Mouse (Mus musculus) left cerebral cortex, adult 11 months (tissue): ENCODE results near the gene Tmub2.

Experiments used
- DNase-seq: peaks from one replicate; pipeline ENCODE4 v3.0.0; 2022; ENCODE audit warnings: low spot score

Gene Tmub2

DNA sequence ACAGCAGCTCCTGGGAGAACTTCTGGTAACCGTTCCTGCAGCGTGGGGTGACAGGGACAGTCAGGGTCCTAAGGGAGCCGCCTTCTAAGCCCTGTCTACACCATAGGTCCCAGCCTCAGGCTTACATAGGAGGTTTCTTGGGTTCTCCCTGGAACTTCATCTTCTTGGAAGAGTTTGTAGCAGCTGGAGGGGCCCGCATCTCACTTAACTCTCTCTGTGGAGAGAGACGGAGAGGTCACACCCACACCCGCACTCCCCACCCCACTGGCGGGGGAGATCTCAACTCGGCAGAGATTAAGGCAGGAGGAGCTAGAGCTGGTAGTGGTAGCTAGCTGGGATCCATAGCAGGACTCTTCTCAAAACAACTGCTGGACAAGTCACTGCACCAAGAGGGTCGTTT lies 23.4 kb downstream of the Tmub2 start:
- DNase-seq: no peak

DNA sequence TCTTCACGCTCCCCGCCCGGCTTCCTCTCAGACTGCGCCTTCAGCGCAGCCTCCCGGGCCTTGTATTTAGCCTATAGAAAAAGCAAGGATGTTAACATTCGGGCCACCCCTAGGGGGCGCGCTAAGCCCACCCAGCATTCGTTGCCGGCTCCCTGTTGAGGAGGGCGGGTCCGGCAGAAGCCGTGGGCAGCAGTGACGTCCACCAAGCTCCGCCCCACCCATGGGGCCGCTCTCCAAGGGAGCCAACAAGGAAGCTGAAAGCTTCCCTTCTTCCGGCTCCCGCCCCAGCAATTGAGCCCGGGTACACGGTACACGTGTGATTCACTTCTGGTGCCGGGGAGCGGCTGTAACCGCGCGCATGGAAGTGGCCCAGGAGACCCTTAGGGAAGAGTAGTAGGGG lies 24.2 kb downstream of the Tmub2 start:
- peak; percentile 96 for DNase-seq

DNA sequence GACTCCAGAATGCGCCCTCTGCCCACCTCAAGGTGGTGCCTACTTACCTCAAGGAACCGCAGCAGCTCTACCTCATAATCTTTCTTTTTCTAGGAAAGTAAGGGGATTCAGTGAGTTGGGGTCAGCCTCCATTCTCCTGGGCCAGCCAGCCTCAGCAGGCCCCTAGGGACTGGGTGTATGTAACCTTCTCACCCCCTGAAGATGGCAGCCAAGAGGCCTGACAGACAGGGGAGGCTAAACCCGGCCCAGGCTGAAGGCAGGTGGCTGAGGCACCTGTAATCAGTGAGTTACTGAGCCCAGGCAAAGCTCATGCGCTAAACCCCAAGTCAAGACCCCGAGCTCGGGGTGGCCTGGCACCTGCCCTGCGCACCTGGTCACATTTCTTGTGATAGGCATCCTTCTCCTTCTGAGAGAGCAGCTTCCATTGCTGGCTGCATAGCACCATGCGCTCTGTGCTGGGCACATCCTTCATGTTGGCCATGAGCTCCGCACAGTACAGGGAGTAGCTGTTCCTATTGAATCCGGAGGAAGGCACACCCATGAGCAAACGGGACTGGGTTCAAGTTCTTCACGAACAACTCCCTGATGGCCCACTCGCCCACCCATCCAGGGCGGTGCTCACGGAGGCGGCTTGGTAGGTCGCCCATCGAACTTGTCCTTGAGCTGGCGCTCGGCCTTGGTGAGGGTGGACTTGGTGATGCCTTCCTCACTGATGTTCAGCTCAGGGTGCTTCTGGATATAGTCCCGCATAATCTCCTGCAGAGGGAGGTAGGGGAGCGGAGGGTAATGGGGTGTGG lies 25.3 kb downstream of the Tmub2 start:
- no peak for DNase-seq

GRCm38 (mm10) chr11:102310768-102311695 lies 26.3 kb downstream of the Tmub2 start:
- no peak for DNase-seq

DNA sequence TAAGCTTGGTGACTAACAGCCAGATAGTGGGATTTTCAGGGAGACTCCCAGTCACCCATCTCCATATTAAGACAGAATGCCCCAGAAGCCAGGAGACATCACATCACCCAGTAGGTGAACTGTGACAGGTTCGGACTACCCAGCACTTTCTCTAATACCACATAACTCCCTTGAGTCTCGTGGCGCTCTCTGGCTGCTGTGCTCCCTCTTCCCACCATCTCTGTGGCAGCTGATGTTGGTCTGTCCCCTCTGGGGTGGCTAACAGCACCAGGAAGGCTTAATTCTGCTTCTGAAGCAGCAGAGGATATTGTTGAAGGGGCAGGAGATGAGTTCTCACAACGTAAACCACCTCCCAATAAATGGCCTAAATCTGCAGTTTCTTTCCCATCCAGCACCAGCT lies 27.2 kb downstream of the Tmub2 start:
- DNase-seq: no peak

DNA sequence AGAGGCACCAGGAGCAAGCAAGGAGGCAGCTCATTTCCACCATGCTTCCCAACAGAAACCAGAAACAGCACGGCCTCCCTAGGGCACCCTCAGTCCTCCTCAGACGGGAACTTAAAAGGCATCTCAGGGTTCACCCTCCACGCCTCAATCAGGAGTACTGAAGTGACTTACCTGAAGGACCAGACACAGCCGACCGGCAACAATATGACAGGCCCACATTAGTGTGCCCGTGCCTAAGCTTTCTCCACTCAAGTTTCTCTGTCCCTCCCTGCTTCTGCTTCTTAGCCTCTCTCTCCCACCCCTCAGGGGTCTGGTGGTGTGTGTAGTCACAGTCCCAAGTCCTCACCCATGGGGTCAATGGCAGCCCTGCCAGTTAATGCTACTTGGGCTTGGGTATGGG lies 27.9 kb downstream of the Tmub2 start:
- no peak for DNase-seq

GRCm38 (mm10) chr11:102314321-102314720 lies 29.6 kb downstream of the Tmub2 start:
- DNase-seq: no peak

- no peak for DNase-seq
These were observed 31.2 kb downstream of the Tmub2 start for GRCm38 (mm10) chr11:102315690-102316571.

DNA sequence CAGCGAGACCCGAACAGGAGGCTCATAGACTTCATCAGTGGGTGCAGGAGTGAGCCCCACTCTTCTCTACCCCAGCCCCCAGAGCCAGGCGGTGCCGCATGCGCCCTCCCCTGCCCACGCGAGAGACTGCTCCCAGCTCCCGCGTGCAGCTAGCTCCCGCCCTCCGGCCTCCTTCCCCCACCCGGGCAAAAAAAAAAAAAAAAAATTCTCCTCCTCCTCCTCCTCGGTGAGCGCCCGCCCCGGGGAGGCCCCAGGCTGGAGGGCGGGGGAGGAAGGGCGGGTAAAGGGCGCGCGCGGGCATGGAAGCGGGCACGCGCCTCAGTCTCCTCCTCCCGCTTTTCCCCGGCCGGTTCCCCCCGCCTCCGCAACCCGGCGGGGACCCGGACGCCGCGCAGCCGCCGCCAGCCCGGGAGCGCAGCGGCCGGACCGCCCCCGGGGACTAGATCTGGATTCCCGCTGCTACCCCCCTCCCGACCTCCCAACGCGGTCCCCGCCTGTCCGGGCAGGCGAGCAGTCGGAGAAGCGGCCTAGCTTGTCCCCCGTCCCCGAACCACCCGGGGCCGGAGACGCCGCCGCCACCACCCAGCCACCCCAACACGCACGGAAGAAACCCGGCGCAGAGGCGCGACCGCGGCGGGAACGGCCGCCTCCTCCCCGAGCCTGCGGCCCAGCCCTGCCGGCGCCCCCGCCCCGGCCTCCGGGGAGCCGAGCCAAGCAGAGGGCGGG lies 32.0 kb downstream of the Tmub2 start:
- peak; percentile 84 for DNase-seq

DNA sequence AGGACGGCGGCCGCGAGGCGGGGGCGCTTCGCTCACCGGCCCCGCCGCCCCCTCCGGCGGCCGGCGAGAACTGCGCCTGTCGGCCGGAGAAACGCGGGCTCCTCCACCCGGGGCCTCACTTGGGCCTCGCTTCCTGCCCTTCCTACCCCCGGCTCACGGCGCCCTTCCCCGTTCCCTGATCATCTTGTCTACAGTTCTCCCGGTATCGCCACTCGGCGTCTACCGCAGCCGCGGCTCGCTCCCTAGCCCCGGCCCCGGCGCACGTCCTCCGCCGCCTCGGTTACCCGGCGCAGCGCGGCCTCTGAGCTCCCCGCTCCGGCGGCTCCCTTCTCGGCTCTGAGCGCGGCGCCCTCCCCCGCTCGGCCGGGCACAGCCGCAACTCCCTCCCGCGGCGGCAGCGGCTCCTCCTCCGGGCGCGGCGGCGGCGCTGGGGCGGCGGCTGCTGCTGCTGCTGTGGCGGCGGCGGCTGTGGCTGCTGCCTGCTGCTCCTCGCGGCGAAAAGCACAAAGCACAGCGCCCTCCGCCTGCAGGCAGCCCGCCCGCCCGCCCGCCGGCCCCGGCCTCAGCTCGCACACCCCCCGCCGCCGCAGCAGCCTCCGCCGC lies 32.7 kb downstream of the Tmub2 start:
- no peak for DNase-seq

DNA sequence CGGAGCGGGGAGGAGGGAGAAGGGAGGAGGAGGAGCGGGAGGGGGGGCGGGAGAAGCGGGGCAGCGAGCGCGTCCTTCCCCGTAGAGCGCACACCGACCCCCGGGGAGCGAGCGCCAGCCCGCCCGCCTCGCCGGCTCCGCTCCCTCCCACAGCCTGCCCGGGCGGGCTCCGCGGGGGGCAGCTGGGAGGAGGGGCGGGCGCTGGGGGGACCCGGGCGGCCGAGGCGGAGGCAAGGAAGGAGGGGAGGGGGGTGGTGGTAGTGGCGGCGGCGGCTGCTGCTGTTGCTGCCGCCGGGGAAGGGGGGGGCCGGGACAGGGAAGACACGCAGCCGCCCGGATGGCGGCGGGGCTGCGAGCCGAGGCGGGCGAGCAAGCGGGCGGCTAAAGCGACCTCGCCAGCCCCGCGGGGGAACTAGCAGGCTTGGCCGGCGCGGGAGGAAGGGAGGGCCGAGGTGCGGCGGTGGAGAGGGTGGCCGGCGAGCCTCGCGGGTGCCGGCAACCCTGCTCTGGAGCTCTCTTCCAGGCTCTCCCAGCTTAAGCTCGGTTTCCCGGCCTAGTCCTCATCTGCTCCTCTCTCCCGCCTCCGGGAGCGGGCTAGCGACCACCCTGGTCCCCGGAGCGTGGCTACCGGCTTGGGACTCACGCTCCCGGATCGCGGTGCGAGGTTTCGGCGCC lies 33.3 kb downstream of the Tmub2 start:
- no peak for DNase-seq

DNA sequence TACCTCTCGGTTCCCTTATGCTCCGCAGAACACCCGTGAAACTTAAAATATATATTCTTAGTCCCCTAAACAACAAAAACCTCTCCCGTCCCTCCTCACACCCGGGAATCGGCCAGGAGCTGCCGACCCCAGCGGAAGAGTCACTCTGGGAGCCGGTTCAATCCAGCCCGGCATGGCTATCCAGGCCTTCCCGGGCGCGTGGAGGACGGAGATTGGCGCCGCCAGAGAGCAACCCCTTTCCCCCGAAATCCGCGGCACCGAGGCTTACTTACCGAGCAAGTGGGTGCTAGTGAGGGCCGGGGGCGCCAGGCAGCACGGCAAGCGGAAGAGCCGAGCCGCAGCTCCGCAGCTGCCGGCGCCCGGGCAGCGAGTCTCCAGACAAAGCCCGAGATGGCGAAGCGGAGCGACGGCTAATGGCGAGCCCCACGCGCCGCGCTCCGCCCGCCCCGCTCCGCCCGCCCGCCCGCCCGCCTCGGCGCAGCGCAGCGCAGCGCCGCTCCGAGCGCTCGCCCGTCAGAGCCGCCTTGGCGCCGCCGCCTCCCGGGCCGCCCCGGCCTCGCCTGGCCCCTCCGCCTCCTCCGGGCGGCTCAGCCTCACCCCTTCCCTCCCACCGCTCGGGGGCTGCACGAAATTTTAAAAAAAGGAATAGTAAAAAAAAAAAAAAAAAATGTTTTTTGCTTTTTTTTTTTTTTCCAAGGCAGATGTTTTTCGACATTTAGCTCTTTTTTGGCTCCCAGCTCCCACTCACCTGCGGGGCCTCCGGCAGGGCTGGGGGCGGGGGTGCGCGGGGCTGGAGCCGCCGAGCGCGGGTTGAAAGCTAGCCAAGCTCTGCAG lies 34.1 kb downstream of the Tmub2 start:
- DNase-seq: no peak

DNA sequence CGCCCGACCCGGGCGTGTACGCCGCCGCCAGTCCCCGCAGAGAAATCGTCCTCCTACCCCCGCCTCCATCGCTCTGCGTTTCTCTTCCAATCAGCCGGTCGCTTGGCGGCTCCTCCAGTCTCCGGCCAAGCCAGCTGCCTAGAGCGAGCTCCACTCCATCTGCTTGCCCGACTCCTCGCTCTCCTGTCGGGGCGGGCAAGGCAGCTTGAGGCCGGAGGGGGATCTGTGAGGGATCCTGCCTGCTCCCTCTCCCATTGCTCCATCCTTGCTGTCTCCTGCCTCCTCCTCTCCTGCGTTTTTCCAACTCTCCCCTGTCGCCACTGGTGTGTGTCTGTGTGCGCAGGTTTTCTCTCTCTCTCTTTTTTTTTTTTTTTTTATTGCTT lies 34.7 kb downstream of the Tmub2 start, which contains the start of gene Ubtf:
Gene Ubtf, minus strand, starts transcription at position 333 of the 383 bp plus-strand sequence.
- no peak for DNase-seq

DNA sequence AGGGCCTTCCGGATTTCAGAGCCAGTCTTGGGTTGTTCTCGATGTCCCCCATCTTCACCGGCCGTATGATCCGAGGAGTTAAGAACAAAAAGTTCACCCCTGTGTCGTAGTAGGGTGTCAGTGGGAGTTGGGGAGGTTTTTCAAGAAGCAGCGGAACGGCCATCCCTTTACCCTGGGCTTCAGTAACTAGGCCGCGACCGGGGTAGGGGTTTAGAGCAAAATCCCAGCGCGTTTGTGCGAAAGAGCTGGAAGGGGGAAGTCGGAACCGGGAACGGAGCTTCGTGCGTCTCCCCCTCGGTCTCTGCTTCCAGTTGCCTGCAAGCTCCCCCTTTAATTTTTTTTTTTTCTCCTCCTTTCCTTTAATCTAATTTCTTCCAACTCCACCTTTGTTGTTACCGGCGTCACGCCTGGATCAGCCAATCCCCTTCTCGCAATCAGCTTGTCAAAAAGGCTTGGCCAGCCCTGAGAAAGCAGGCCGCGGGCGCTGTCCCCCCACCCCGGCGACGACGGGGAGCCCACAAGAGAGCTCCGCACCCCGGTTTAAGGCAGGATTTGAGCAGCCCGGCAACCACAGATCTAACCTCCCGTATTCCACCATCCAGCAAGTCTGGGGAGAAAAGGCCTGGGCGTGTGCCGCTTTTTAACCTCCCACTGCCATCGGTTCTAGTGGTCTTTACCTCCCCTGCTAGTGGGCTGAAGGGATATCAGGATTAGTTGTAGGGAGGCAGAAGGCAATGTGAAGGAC lies 35.4 kb downstream of the Tmub2 start:
- peak; percentile 88 for DNase-seq

GRCm38 (mm10) chr11:102320686-102321005 lies 35.9 kb downstream of the Tmub2 start:
- DNase-seq: no peak

- no peak for DNase-seq
These were observed 37.2 kb downstream of the Tmub2 start for GRCm38 (mm10) chr11:102321931-102322330.

DNA sequence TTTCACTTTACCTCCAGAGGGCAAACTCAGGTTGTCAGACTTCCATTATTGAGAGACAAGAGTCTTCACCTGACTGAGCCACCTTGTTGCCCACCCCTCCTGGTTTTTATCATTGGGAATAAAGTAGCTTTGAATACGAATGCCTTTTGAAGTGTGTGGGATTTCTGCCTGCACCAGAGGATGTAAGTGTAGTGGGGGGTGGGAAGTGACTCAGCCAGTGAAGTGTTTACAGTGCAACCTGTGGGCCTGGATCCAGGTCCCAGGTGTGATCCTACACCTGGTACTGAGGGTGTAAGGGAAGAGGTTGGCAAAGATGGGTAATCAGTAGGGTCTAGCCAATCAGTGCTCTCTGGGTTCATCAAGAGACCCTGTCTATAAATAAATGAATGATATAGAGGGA lies 38.8 kb downstream of the Tmub2 start:
- DNase-seq: no peak

DNA sequence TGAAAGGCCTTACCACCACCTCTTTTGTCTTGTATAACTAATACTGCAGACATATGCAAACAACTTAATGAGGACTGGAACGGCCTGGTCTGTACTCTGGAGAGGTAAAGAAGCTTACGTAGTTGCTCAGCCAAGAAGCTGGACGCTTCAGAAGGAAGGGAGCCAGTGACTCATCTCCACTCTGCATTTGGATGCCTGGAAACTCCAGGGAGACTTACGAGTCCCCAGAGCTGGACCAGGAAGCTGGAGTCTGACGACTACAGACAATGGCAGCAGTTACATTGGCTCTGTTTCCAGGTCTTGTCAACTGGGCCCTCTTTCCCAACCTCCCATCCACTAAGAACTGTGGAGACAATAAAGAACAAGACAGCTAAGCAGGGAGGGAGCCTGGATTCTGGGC lies 42.5 kb downstream of the Tmub2 start:
- DNase-seq: no peak

GRCm38 (mm10) chr11:102327839-102328238 lies 43.1 kb downstream of the Tmub2 start:
- no peak for DNase-seq
